Mouse (Mus musculus) cerebellum, adult 2 months (tissue): ENCODE results near the gene Capn8.

Experiments
- CTCF ChIP-seq: fragments of 200-500 bp; IDR thresholded peaks from 2 replicates; pipeline ENCODE4 v1.5.1; 2011; ENCODE audit warnings: low read depth, mild to moderate bottlenecking, control low read depth, low read length, moderate library complexity, borderline replicate concordance; ENCODE audit not compliant: insufficient read depth
- POLR2A ChIP-seq: fragments of 200-500 bp; IDR thresholded peaks from 2 replicates; pipeline ENCODE4 v1.6.1; 2011; ENCODE audit warnings: low read length, control low read depth, borderline replicate concordance; ENCODE audit not compliant: insufficient read depth

DNA sequence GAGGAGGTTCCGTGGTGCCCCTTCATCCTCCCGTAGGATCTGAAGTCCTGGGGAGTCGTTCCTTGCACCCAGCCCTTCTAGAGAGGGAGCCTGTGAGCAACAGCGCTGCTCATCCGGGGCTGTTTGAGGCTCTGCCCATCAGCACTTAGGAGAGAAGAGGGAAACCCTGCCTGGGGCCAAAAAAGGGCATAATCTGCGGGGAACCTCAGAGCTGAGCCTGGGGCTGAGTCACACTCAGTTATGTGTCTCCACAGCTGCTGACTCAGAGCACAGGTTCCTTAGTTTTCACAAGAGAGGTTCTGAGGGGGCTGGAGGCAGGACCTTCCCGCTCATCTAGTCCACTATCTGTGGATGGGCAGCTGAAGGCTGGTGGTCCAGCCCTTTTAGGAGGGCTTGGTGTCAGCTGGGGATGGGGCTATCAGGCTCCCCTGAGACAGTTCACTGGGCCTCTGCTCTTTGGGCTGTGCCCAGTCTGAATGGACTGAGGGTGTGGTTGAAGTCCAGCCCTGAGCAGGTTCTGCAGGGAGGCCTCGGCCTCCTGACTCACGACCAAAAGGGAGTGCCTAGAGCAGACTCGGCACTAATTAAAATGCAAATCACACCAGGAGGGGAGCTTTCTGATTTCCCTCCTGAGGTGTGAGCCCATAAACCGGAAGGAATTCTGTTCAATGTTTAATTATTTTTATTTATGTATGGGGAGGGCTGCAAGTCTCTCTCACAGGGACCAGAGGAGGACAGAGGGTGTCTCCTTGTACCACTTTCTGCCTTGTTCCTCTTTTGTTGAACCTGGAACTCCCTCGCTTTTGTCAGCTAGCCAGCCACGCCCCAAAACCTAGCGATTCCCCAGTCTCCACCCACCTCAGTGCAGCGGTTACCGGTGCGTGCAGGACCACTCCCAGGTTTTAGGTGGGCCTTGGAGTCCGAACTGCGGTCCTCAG lies 36.6 kb upstream of the Capn8 start:
- no peak for TF ChIP-seq CTCF
- TF ChIP-seq POLR2A: no peak
